Mouse (Mus musculus): ENCODE measurements around the gene Slc27a1.
A peak's percentile ranks its signal among the peaks of the same experiment; 100 is the strongest.

Gene Slc27a1

GRCm38 (mm10) chr8:71580201-71580600 lies 11.5 kb downstream of the Slc27a1 start:
- DNase-seq (ENCODE audit: low spot score in 2 of 2): no peak

- peak; percentile 68 to 80 for DNase-seq (ENCODE audit: low spot score in 2 of 2)
These were observed 18.2 kb downstream of the Slc27a1 start for GRCm38 (mm10) chr8:71586891-71587290.

- no peak for DNase-seq (ENCODE audit: low spot score in 2 of 2)
These were observed 20.1 kb downstream of the Slc27a1 start for GRCm38 (mm10) chr8:71588762-71589161.

- DNase-seq (ENCODE audit: low spot score in 2 of 2): no peak
These were observed 22.3 kb downstream of the Slc27a1 start for GRCm38 (mm10) chr8:71591017-71591416.

GRCm38 (mm10) chr8:71591471-71592373 lies 23.0 kb downstream of the Slc27a1 start, which contains the start of gene Pgls:
Pgls (plus strand) TSS chr8:71592176.
- peak; percentile 81 to 88 for DNase-seq (ENCODE audit: low spot score in 2 of 2)

GRCm38 (mm10) chr8:71592374-71593170 lies 23.9 kb downstream of the Slc27a1 start:
- peak in 1 of 2 experiments; percentile 67 for DNase-seq (ENCODE audit: low spot score in 2 of 2)

- DNase-seq (ENCODE audit: low spot score in 2 of 2): no peak
These were observed 25.1 kb downstream of the Slc27a1 start for GRCm38 (mm10) chr8:71593556-71594323.

GRCm38 (mm10) chr8:71594324-71594722 lies 25.6 kb downstream of the Slc27a1 start:
- no peak for DNase-seq (ENCODE audit: low spot score in 2 of 2)

GRCm38 (mm10) chr8:71595862-71596261 lies 27.2 kb downstream of the Slc27a1 start:
- peak; percentile 81 to 90 for DNase-seq (ENCODE audit: low spot score in 2 of 2)

- no peak for DNase-seq (ENCODE audit: low spot score in 2 of 2)
These were observed 27.7 kb downstream of the Slc27a1 start for GRCm38 (mm10) chr8:71596384-71596783.

- DNase-seq (ENCODE audit: low spot score in 2 of 2): peak in 1 of 2 experiments; percentile 57
These were observed 28.1 kb downstream of the Slc27a1 start for GRCm38 (mm10) chr8:71596798-71597197.

GRCm38 (mm10) chr8:71597451-71597850 lies 28.8 kb downstream of the Slc27a1 start, which contains the start of gene Fam129c:
Fam129c (plus strand) TSS chr8:71597648.
- peak in 1 of 2 experiments; percentile 29 for DNase-seq (ENCODE audit: low spot score in 2 of 2)

GRCm38 (mm10) chr8:71598375-71598774 lies 29.7 kb downstream of the Slc27a1 start:
- no peak for DNase-seq (ENCODE audit: low spot score in 2 of 2)

- DNase-seq (ENCODE audit: low spot score in 2 of 2): no peak
These were observed 30.2 kb downstream of the Slc27a1 start for GRCm38 (mm10) chr8:71598841-71599240.

- DNase-seq (ENCODE audit: low spot score in 2 of 2): peak in 1 of 2 experiments; percentile 21
These were observed 33.4 kb downstream of the Slc27a1 start for GRCm38 (mm10) chr8:71601939-71602665.

- DNase-seq (ENCODE audit: low spot score in 2 of 2): no peak
These were observed 34.1 kb downstream of the Slc27a1 start for GRCm38 (mm10) chr8:71602666-71603334.

- no peak for DNase-seq (ENCODE audit: low spot score in 2 of 2)
These were observed 35.3 kb downstream of the Slc27a1 start for GRCm38 (mm10) chr8:71604021-71604420.

- peak; percentile 99 for DNase-seq (ENCODE audit: low spot score in 2 of 2)
These were observed 42.4 kb downstream of the Slc27a1 start, which contains the start of gene Colgalt1 for GRCm38 (mm10) chr8:71610822-71611651. Colgalt1 (plus strand) TSS chr8:71610998.

- DNase-seq (ENCODE audit: low spot score in 2 of 2): no peak
These were observed 43.5 kb downstream of the Slc27a1 start for GRCm38 (mm10) chr8:71612141-71612540.
